9 mouse cellular contexts compared by ENCODE assay signal in genomic region chr1:91216504-91217267, GRCm38 (mm10). TPM values are rescaled to one million over a fixed set of nuclear protein-coding genes. Genes with fewer than 3 reads are reported as not detected.
DNase-seq lines count a peak whose midpoint lies in the region; ATAC-seq and TF ChIP-seq lines count a peak whose summit lies in the region.
"Had no signal": no experiment of that assay in that cellular context is flagged by ENCODE, and none has a peak within 500 bp of the region (broad histone marks: within the 10 kb centered on the region; RNA-seq: fewer than 3 reads in every experiment).

No protein-coding gene starts in this region.

- no peak overlapping the region for H3K27ac ChIP-seq in kidney, adult 2 months (ENCODE audit: insufficient read depth, low read depth, low read length)
- H3K27ac ChIP-seq in kidney, embryonic 14.5 days (ENCODE audit: low read depth, low read length) = no peak overlapping the region
- H3K27ac ChIP-seq in CH12.LX (ENCODE audit: insufficient read depth, low read depth) = no peak overlapping the region
- peak overlapping the region; percentile 86 for H3K27ac ChIP-seq in heart, embryonic 10.5 days
- no peak overlapping the region for H3K27ac ChIP-seq in forebrain, embryonic 12.5 days
- H3K27ac ChIP-seq in forebrain, embryonic 14.5 days (ENCODE audit: low read depth, low read length) = no peak overlapping the region
- H3K27ac ChIP-seq in neural tube, embryonic 15.5 days (replicated peaks) = no peak overlapping the region

- H3K79me2 ChIP-seq in CH12.LX (replicated peaks; ENCODE audit: control insufficient read depth, extremely low read depth, insufficient read depth, poor library complexity, severe bottlenecking) = no peaks in the 10 kb centered on the region

- peak; percentile 21 for DNase-seq in kidney, adult 2 months
- peak; percentile 93 for DNase-seq in CH12.LX (ENCODE audit: extremely low read depth)
- no peak for DNase-seq in heart, embryonic 10.5 days (ENCODE audit: low spot score)
- DNase-seq in forebrain, embryonic 14.5 days (ENCODE audit: low spot score) = no peak

- no peaks in the 10 kb centered on the region for H3K9me3 ChIP-seq in kidney, embryonic 14.5 days (ENCODE audit: control insufficient read depth, low read length)
- no peaks in the 10 kb centered on the region for H3K9me3 ChIP-seq in CH12.LX (replicated peaks; ENCODE audit: low read length)
- H3K9me3 ChIP-seq in heart, embryonic 10.5 days = no peaks in the 10 kb centered on the region
- no peaks in the 10 kb centered on the region for H3K9me3 ChIP-seq in forebrain, embryonic 12.5 days
- no peaks in the 10 kb centered on the region for H3K9me3 ChIP-seq in forebrain, embryonic 14.5 days (replicated peaks; ENCODE audit: control insufficient read depth, low read length)
- no peaks in the 10 kb centered on the region for H3K9me3 ChIP-seq in neural tube, embryonic 15.5 days (replicated peaks)
- H3K9me3 ChIP-seq: limb, embryonic 15.5 days had no signal

- no peaks in the 10 kb centered on the region for H3K36me3 ChIP-seq in kidney, adult 2 months (ENCODE audit: control insufficient read depth, insufficient read depth, low read length)
- no peaks in the 10 kb centered on the region for H3K36me3 ChIP-seq in kidney, embryonic 14.5 days (ENCODE audit: control insufficient read depth, insufficient read depth, low read length)
- H3K36me3 ChIP-seq in CH12.LX (replicated peaks in 1 of 2; ENCODE audit: control insufficient read depth in 1 of 2, insufficient read depth in 1 of 2, low read length in 1 of 2) = no peaks in the 10 kb centered on the region
- H3K36me3 ChIP-seq in heart, embryonic 10.5 days = no peaks in the 10 kb centered on the region
- H3K36me3 ChIP-seq in forebrain, embryonic 12.5 days (replicated peaks) = no peaks in the 10 kb centered on the region
- H3K36me3 ChIP-seq in forebrain, embryonic 14.5 days (ENCODE audit: control insufficient read depth, insufficient read depth, low read length) = no peaks in the 10 kb centered on the region
- H3K36me3 ChIP-seq in neural tube, embryonic 15.5 days = no peaks in the 10 kb centered on the region
- H3K36me3 ChIP-seq: limb, embryonic 15.5 days had no signal

- no peak overlapping the region for H3K9ac ChIP-seq in kidney, embryonic 14.5 days (ENCODE audit: low read depth, low read length)
- no peak overlapping the region for H3K9ac ChIP-seq in CH12.LX (ENCODE audit: insufficient read depth, low read depth)
- no peak overlapping the region for H3K9ac ChIP-seq in forebrain, embryonic 12.5 days
- no peak overlapping the region for H3K9ac ChIP-seq in forebrain, embryonic 14.5 days (ENCODE audit: low read length)
- H3K9ac ChIP-seq in neural tube, embryonic 15.5 days (replicated peaks) = no peak overlapping the region
- H3K9ac ChIP-seq: limb, embryonic 15.5 days had no signal

- no peaks in the 10 kb centered on the region for H3K4me1 ChIP-seq in kidney, adult 2 months (ENCODE audit: control insufficient read depth, insufficient read depth, low read length)
- no peaks in the 10 kb centered on the region for H3K4me1 ChIP-seq in kidney, embryonic 14.5 days (ENCODE audit: control insufficient read depth, insufficient read depth, low read length)
- H3K4me1 ChIP-seq in CH12.LX (ENCODE audit: control insufficient read depth in 1 of 2, insufficient read depth in 2 of 2) = peaks cover 12 to 42% of the 10 kb centered on the region in 2 experiments; a peak in 3 of 4 replicates
- H3K4me1 ChIP-seq in heart, embryonic 10.5 days = peaks cover 62% of the 10 kb centered on the region
- no peaks in the 10 kb centered on the region for H3K4me1 ChIP-seq in forebrain, embryonic 12.5 days
- no peaks in the 10 kb centered on the region for H3K4me1 ChIP-seq in forebrain, embryonic 14.5 days (ENCODE audit: control insufficient read depth, insufficient read depth, low read length)
- H3K4me1 ChIP-seq in neural tube, embryonic 15.5 days = peaks cover 8% of the 10 kb centered on the region; the same call in 1 of the 2 replicates

- ATAC-seq in kidney, embryonic 14.5 days (ENCODE audit: low FRiP score, low TSS enrichment) = no peak
- peak; percentile 91 for ATAC-seq in monocyte, adult 5-6 weeks (replicated peaks; ENCODE audit: insufficient number of reproducible peaks, low FRiP score, low TSS enrichment, poor library complexity, severe bottlenecking)
- ATAC-seq in forebrain, embryonic 12.5 days (ENCODE audit: low FRiP score) = no peak
- ATAC-seq in forebrain, embryonic 14.5 days = no peak
- ATAC-seq in neural tube, embryonic 15.5 days (ENCODE audit: low FRiP score) = no peak

- in situ Hi-C loops in CH12.LX (cut with MboI; ENCODE audit: low pct_ligation_motif_present, low pct_unique_long_range_greater_than_20kb, low sequenced_read_pairs) = loop anchor here (5.0 kb wide), 1 partner anchor 34 kb away; no protein-coding TSS in a partner anchor

- no peak overlapping the region for H3K4me2 ChIP-seq in kidney, embryonic 14.5 days (replicated peaks; ENCODE audit: low read depth, low read length)
- H3K4me2 ChIP-seq in CH12.LX (ENCODE audit: insufficient read depth, low read depth, poor library complexity, severe bottlenecking) = peak overlapping the region; percentile 69
- no peak overlapping the region for H3K4me2 ChIP-seq in forebrain, embryonic 12.5 days
- H3K4me2 ChIP-seq in forebrain, embryonic 14.5 days (ENCODE audit: low read length) = no peak overlapping the region
- H3K4me2 ChIP-seq in neural tube, embryonic 15.5 days = no peak overlapping the region
- H3K4me2 ChIP-seq: limb, embryonic 15.5 days had no signal

- dilution Hi-C loops in CH12.LX (cut with MboI; ENCODE audit: extremely low pct_ligation_motif_present, extremely low pct_unique_long_range_greater_than_20kb, low sequenced_read_pairs) = no loop called here

- no peak; the same call in none of the 2 replicates for TF ChIP-seq EP300 in CH12.LX (IDR thresholded peaks at IDR 0.05; ENCODE audit: low read length)

- H3K27me3 ChIP-seq in kidney, adult 2 months (replicated peaks; ENCODE audit: control insufficient read depth, insufficient read depth, low read length) = no peaks in the 10 kb centered on the region
- no peaks in the 10 kb centered on the region for H3K27me3 ChIP-seq in kidney, embryonic 14.5 days (ENCODE audit: control insufficient read depth, insufficient read depth, low read length)
- no peaks in the 10 kb centered on the region for H3K27me3 ChIP-seq in CH12.LX (replicated peaks)
- H3K27me3 ChIP-seq in heart, embryonic 10.5 days (ENCODE audit: insufficient read depth, poor library complexity, severe bottlenecking) = no peaks in the 10 kb centered on the region
- H3K27me3 ChIP-seq in forebrain, embryonic 12.5 days = no peaks in the 10 kb centered on the region
- H3K27me3 ChIP-seq in forebrain, embryonic 14.5 days (replicated peaks; ENCODE audit: control insufficient read depth, insufficient read depth, low read length) = no peaks in the 10 kb centered on the region
- no peaks in the 10 kb centered on the region for H3K27me3 ChIP-seq in neural tube, embryonic 15.5 days (replicated peaks)
- H3K27me3 ChIP-seq: limb, embryonic 15.5 days had no signal

- H3K4me3 ChIP-seq in kidney, adult 2 months (ENCODE audit: insufficient read depth, low read depth, low read length) = no peak overlapping the region
- H3K4me3 ChIP-seq in kidney, embryonic 14.5 days (ENCODE audit: low read length) = no peak overlapping the region
- no peak overlapping the region for H3K4me3 ChIP-seq in CH12.LX (replicated peaks in 1 of 3; ENCODE audit: low read depth in 2 of 3, low read length in 2 of 3, poor library complexity in 1 of 3)
- no peak overlapping the region for H3K4me3 ChIP-seq in heart, embryonic 10.5 days
- H3K4me3 ChIP-seq in forebrain, embryonic 12.5 days (replicated peaks) = no peak overlapping the region
- H3K4me3 ChIP-seq in forebrain, embryonic 14.5 days (ENCODE audit: low read depth, low read length) = no peak overlapping the region
- no peak overlapping the region for H3K4me3 ChIP-seq in neural tube, embryonic 15.5 days (replicated peaks)
- H3K4me3 ChIP-seq: limb, embryonic 15.5 days had no signal

- no peak for TF ChIP-seq POLR2A in kidney, adult 2 months (IDR thresholded peaks at IDR 0.05; ENCODE audit: low read depth, low read length)
- no peak for TF ChIP-seq POLR2A in CH12.LX (IDR thresholded peaks at IDR 0.05; ENCODE audit: low read depth, low read length)

- WGBS in kidney, adult 2 months = 36% methylated on average over 10 of the region's 10 CpGs
- 54% methylated on average over 10 of the region's 10 CpGs for WGBS in kidney, embryonic 14.5 days
- 19% methylated on average over 10 of the region's 10 CpGs for WGBS in heart, embryonic 10.5 days
- 74% methylated on average over 10 of the region's 10 CpGs for WGBS in forebrain, embryonic 12.5 days
- WGBS in forebrain, embryonic 14.5 days = 77% methylated on average over 10 of the region's 10 CpGs
- 75% methylated on average over 10 of the region's 10 CpGs for WGBS in neural tube, embryonic 15.5 days

- no peak for TF ChIP-seq CTCF in kidney, adult 2 months (conservative IDR thresholded peaks at IDR 0.05; ENCODE audit: insufficient read depth, insufficient read length, low read depth, low read length)
- no peak for TF ChIP-seq CTCF in CH12.LX (conservative IDR thresholded peaks at IDR 0.05 in 1 of 2, IDR thresholded peaks at IDR 0.05 in 1 of 2; ENCODE audit: low read depth in 2 of 2, low read length in 2 of 2)

- TF ChIP-seq RAD21 in CH12.LX (IDR thresholded peaks at IDR 0.05; ENCODE audit: low read depth, low read length) = no peak

RNA-seq across cellular contexts. Expression of gene Ube2f, which starts 33.4 kb away (rescaled TPM):
- polyA plus RNA-seq in kidney, adult 2 months (2012; rRNA removed) = 37.2 and 38.5 TPM in 2 replicates
- polyA plus RNA-seq in kidney, embryonic 14.5 days (2014; fragmentation: Nextera tagmentation; extraction: Ambion mirVana) = 72.4 and 80.5 TPM in 2 replicates
- total RNA-seq in CH12.LX (2012; rRNA removed) (30.3 and 35.6 TPM in 2 replicates), CH12.LX (2014; rRNA removed) (58.1 and 58.8 TPM in 2 replicates)
- polyA plus RNA-seq in CH12.LX (2012; ENCODE audit: insufficient read length, low read depth) = 69.3 and 70.5 TPM in 2 replicates
- 76.9 and 82.8 TPM in 2 replicates for polyA plus RNA-seq in heart, embryonic 10.5 days (2016; fragmentation: Nextera tagmentation; extraction: Ambion mirVana)
- 75.0 to 85.6 TPM (median 83.2 TPM) in 3 replicates for total RNA-seq in monocyte, adult 5-6 weeks (2017)
- 75.9 and 78.9 TPM in 2 replicates for polyA plus RNA-seq in forebrain, embryonic 12.5 days (2016; fragmentation: Nextera tagmentation; extraction: Ambion mirVana)
- 73.0 and 78.8 TPM in 2 replicates for polyA plus RNA-seq in forebrain, embryonic 14.5 days (2014; fragmentation: Nextera tagmentation; extraction: Ambion mirVana)
- 58.6 and 63.2 TPM in 2 replicates for polyA plus RNA-seq in neural tube, embryonic 15.5 days (2015; fragmentation: Nextera tagmentation; extraction: Ambion mirVana)

RNA-seq across cellular contexts. Expression of gene Ramp1, which starts 37.1 kb away (rescaled TPM):
- polyA plus RNA-seq in kidney, adult 2 months (2012; rRNA removed) = 1.9 and 2.6 TPM in 2 replicates
- 1.1 and 1.2 TPM in 2 replicates for polyA plus RNA-seq in kidney, embryonic 14.5 days (2014; fragmentation: Nextera tagmentation; extraction: Ambion mirVana)
- total RNA-seq in CH12.LX (2012; rRNA removed) (not detected in 2 replicates), CH12.LX (2014; rRNA removed) (not detected in 2 replicates)
- not detected in 2 replicates for polyA plus RNA-seq in CH12.LX (2012; ENCODE audit: insufficient read length, low read depth)
- 16.8 and 24.9 TPM in 2 replicates for polyA plus RNA-seq in heart, embryonic 10.5 days (2016; fragmentation: Nextera tagmentation; extraction: Ambion mirVana)
- 15.7 to 28.1 TPM (median 26.3 TPM) in 3 replicates for total RNA-seq in monocyte, adult 5-6 weeks (2017)
- 0.10 and 0.26 TPM in 2 replicates for polyA plus RNA-seq in forebrain, embryonic 12.5 days (2016; fragmentation: Nextera tagmentation; extraction: Ambion mirVana)
- 2.6 and 3.0 TPM in 2 replicates for polyA plus RNA-seq in forebrain, embryonic 14.5 days (2014; fragmentation: Nextera tagmentation; extraction: Ambion mirVana)
- 16.1 and 21.3 TPM in 2 replicates for polyA plus RNA-seq in neural tube, embryonic 15.5 days (2015; fragmentation: Nextera tagmentation; extraction: Ambion mirVana)

Comparison
In these comparisons a context has a peak if more than half of its experiments do, and no peak if none do; other contexts are left out.
1. DNase-seq: peak in kidney, adult 2 months (single experiment) and CH12.LX (single experiment); none in heart, embryonic 10.5 days (single experiment) and forebrain, embryonic 14.5 days (single experiment).